Mouse (Mus musculus): Measurements from ENCODE around the gene Fgfr2. TPM values are rescaled to one million over a fixed set of nuclear protein-coding genes. Genes with fewer than 3 reads are reported as not detected.

Gene Fgfr2
- polyA plus RNA-seq, 1 experiment from 2014 or later: 33.9 TPM

DNA sequence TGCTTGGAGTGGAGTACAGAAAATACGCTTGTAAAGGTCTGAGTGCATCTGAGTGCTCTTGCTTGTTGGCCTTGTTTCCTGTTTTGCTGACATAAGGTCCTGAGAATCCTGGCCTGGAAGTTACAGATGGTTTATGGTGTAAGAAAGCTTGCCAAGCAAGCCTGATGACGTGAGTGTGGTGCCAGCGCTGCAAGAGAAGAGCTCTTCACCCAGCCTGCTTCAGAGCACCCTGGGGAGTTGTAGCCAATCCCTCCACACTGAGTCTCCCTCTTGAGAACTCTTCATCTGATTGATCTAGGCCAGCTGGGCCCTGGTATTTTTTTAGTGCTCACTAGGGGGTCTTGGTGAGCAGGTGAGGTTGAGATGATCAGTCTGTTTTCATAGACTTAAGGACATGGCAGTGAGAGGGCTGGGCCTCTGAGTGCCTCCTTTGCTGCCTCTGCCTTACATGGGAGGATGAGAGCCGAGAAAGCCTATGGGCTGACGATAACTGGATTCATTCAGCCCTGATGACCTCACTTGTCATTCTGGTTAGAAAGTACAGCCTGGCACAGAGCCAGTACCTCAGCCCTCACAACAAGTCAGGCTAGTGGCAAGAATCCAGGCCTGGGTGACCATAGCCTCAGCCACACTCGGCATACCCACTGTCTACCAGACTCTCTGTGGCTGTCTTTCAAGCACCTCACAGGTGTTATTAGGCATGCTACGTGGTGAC, 228.2 kb downstream of the Fgfr2 start:
- Histone ChIP-seq H3K9me3 (no peaks in the 10 kb centered on the region), H3K27ac (no peak overlapping the region), H3K4me2 (no peak overlapping the region), H3K27me3 (no peaks in the 10 kb centered on the region), H3K4me3 (no peak overlapping the region), H3K36me3 (no peaks in the 10 kb centered on the region), H3K4me1 (replicated peaks) (no peaks in the 10 kb centered on the region), H3K9ac (no peak overlapping the region)
- no peak for ATAC-seq (ENCODE audit: low FRiP score)
- 72% methylated on average over 7 of the region's 7 CpGs for WGBS

DNA sequence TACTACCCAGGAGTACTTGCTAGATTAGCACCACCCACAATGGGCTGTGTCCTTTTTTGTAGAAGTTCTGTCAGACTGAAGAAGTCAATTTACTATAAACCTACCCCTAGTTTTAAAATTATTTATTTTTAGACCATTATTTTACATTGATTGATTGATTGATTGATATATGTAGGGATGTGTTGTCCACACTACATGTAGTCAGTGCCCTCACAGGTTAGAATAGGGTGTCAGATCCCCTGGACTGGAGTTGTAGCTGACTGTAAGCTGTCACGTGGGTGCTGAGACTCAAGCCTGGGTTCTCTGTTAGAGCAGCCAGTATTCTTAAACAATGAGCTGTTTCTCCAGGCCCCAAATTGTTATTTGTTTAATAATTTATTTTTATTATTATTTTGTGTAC, 229.8 kb downstream of the Fgfr2 start:
- Histone ChIP-seq H3K4me3 (no peak overlapping the region), H3K9me3 (no peaks in the 10 kb centered on the region), H3K4me2 (no peak overlapping the region), H3K27me3 (no peaks in the 10 kb centered on the region), H3K4me1 (replicated peaks) (no peaks in the 10 kb centered on the region), H3K27ac (no peak overlapping the region), H3K36me3 (no peaks in the 10 kb centered on the region), H3K9ac (no peak overlapping the region)
- WGBS: 88% methylated on average over 1 of the region's 1 CpGs
- ATAC-seq (ENCODE audit: low FRiP score): no peak

DNA sequence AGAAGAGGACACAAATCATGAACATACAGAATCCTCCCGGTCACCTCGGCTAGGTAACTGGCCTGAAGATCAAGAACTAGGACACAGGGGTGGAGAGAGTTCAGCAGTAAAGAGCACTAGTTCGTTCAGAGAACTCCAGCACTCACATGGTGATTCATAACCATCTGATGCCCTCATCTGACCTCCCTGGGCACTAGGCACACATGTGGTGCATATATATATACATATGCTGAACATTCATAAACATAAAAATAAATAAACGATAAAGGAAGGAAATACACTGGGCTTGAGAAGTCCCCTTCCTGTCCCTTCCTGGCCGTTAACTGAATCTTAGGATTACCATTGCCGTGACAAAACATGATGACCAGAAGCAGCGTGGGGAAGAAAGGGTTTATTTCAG, 230.3 kb downstream of the Fgfr2 start:
- WGBS: 84% methylated on average over 7 of the region's 7 CpGs
- no peak overlapping the region for H3K4me2 ChIP-seq
- ATAC-seq (ENCODE audit: low FRiP score): no peak
- H3K9me3 ChIP-seq: no peaks in the 10 kb centered on the region
- H3K36me3 ChIP-seq: no peaks in the 10 kb centered on the region
- H3K27me3 ChIP-seq: no peaks in the 10 kb centered on the region
- H3K4me1 ChIP-seq (replicated peaks): no peaks in the 10 kb centered on the region
- no peak overlapping the region for H3K27ac ChIP-seq
- H3K9ac ChIP-seq: no peak overlapping the region
- no peak overlapping the region for H3K4me3 ChIP-seq

DNA sequence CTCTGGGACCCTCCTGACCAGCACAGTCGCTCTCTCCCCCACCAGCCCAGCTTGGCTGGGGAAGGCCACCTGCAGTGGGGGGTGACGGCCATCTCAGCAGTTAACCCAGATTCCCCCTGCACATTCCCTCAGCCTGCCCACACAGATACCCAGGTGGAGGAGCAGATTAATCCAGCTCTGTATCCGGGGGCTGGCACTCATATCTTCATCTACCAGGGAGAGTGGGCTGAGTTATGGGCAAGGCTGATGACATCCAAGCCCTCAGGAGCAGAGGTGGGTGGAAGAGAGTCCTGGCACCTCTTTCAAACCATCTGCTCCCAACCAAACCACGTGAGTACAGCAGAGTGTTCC, 230.9 kb downstream of the Fgfr2 start:
- Histone ChIP-seq H3K4me1 (replicated peaks) (no peaks in the 10 kb centered on the region), H3K4me2 (no peak overlapping the region), H3K36me3 (no peaks in the 10 kb centered on the region), H3K9ac (no peak overlapping the region), H3K27ac (no peak overlapping the region), H3K4me3 (no peak overlapping the region), H3K27me3 (no peaks in the 10 kb centered on the region), H3K9me3 (no peaks in the 10 kb centered on the region)
- ATAC-seq (ENCODE audit: low FRiP score): no peak
- 57% methylated on average over 4 of the region's 4 CpGs for WGBS

DNA sequence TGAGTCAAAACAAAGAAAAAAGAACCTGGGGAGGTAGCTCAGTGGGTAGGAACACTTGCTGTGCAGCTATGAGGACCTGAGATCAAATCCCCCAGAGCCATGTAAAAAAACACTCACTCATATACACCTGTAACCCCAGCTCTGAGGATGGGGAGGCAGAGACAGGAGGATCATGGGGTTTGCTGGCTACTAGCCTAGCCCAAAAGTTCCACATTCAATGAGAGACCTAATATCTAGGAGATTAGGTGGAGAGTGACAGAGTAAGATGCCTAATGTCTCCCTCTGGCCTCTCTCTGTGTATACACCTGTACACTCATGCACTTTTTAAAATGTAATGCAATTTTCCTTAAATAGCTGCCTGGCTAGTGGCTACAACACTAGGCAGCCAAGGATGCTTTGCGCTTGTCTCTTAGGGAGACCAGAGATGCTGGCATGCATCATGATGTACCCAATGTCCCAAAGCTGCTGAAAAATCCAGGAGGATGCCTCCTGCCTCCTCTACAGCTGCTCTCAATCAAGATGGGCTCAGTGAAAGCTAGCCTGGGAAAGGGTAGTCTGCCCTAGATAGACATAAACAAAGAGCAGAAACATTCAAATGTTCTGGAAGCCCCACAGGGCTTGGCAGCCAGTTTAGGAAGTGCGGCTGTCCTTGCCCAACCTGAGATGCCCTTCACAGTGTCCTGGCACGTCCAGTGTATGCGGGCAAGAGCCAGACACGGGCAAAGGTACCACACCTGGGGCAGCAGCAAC, 231.4 kb downstream of the Fgfr2 start:
- H3K27ac ChIP-seq: no peak overlapping the region
- H3K36me3 ChIP-seq: no peaks in the 10 kb centered on the region
- no peak overlapping the region for H3K4me3 ChIP-seq
- H3K4me1 ChIP-seq (replicated peaks): no peaks in the 10 kb centered on the region
- WGBS: 75% methylated on average over 5 of the region's 5 CpGs
- no peaks in the 10 kb centered on the region for H3K27me3 ChIP-seq
- no peak overlapping the region for H3K9ac ChIP-seq
- ATAC-seq (ENCODE audit: low FRiP score): no peak
- H3K4me2 ChIP-seq: no peak overlapping the region
- H3K9me3 ChIP-seq: no peaks in the 10 kb centered on the region

DNA sequence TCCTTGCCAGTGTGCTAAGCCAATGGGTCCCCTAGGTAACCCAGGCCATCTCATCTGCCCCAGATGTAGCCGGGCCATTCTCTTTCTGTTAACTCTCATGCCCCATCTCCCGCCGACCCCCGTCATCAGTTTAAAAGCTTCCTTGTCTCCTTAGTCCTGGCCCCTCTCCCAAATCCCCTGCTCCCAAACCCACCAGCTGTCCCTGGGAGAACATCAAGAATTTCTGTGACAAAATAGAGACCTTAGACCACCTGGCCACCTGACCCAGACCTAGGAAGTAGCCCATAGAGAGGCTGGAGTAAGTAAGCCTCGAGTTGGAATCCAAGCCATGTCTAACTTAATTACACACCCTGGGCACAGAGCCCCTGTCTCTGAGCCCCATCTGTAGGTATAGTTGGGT, 232.9 kb downstream of the Fgfr2 start:
- 89% methylated on average over 5 of the region's 5 CpGs for WGBS
- Histone ChIP-seq H3K4me2 (no peak overlapping the region), H3K4me1 (replicated peaks) (no peaks in the 10 kb centered on the region), H3K9ac (no peak overlapping the region), H3K9me3 (no peaks in the 10 kb centered on the region), H3K27ac (no peak overlapping the region), H3K27me3 (no peaks in the 10 kb centered on the region), H3K36me3 (peaks cover 5% of the 10 kb centered on the region), H3K4me3 (no peak overlapping the region)
- ATAC-seq (ENCODE audit: low FRiP score): no peak

DNA sequence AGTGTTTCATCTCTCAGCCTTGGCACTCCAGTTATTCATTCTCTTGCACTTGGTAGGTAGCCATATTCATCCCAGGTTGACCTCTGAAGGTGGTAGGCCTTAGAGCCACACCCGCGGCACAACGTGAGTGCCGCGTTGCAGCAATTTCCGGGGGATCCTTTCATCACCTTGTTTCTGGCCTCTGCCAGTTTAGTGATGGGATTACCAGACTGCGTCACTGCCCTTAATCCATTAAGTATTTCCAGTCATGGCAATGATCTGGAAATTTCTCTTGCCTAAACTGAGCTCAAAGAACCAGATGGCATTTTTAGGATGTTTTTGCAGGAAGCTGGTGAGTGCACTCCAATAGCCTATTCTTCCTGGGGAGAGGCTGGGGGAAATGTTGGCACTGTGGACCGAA, 233.5 kb downstream of the Fgfr2 start:
- H3K36me3 ChIP-seq: peaks cover 10% of the 10 kb centered on the region
- H3K9me3 ChIP-seq: no peaks in the 10 kb centered on the region
- no peak overlapping the region for H3K27ac ChIP-seq
- no peaks in the 10 kb centered on the region for H3K4me1 ChIP-seq (replicated peaks)
- no peak for ATAC-seq (ENCODE audit: low FRiP score)
- H3K9ac ChIP-seq: no peak overlapping the region
- no peak overlapping the region for H3K4me3 ChIP-seq
- 94% methylated on average over 8 of the region's 8 CpGs for WGBS
- no peak overlapping the region for H3K4me2 ChIP-seq
- no peaks in the 10 kb centered on the region for H3K27me3 ChIP-seq

DNA sequence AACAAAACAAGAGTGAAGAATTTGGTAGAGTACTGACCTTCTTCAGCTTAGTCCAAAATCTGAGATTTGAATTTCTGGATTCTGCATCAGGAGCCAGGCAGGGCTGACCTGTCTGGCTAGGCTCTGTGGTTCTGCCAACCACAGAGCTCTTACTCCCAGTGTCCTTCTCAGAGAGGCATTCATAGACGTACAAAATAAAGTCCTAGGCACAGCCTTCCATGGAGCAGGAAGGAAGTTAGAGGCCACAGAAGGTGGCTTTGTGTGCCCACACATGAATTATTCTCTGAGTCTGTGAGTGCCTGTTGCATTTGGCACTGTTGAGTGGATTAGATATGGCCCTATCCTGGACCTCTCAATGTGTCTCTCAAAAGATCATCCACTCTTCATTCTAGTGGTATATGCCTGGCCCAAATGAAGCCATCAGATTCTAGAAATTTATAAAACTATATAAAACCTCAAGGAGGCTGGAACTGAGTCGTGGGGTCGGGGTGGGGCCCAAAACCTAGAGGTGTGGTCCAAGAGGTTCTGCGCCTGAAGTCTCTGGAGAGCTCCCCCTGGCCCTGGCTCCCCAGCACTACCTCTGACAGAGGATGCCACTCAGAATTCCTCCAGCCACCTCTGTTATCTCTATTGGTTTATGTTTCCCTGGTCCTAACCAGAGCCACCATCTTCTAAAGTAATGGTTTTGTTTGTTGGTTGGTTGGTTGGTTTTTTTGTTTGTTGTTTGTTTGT, 234.5 kb downstream of the Fgfr2 start:
- ATAC-seq (ENCODE audit: low FRiP score): no peak
- H3K4me3 ChIP-seq: no peak overlapping the region
- no peak overlapping the region for H3K27ac ChIP-seq
- H3K4me1 ChIP-seq (replicated peaks): no peaks in the 10 kb centered on the region
- no peaks in the 10 kb centered on the region for H3K9me3 ChIP-seq
- H3K27me3 ChIP-seq: no peaks in the 10 kb centered on the region
- peaks cover 20% of the 10 kb centered on the region for H3K36me3 ChIP-seq
- H3K9ac ChIP-seq: no peak overlapping the region
- H3K4me2 ChIP-seq: no peak overlapping the region
- 70% methylated on average over 4 of the region's 4 CpGs for WGBS

DNA sequence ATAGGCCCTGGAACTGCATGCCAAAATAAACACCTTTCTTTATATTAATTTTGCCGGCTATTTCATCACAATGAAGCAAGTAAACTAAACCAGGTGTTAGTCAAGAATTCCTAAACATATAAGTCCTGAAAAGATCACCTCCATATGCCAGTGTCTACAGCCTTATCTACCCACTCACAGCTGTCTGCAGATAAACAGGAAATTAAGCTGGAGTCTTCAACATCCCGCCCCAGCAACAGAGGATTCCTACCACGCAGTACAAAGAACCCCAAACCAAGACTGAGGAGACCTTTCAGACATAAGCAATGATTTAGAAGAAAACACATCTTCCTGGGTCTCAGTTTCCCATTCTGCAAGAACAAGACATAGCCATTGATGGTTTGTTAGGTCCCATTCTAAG, 235.1 kb downstream of the Fgfr2 start:
- no peak overlapping the region for H3K27ac ChIP-seq
- H3K36me3 ChIP-seq: peaks cover 26% of the 10 kb centered on the region
- H3K4me3 ChIP-seq: no peak overlapping the region
- H3K9ac ChIP-seq: no peak overlapping the region
- H3K4me1 ChIP-seq (replicated peaks): no peaks in the 10 kb centered on the region
- H3K27me3 ChIP-seq: no peaks in the 10 kb centered on the region
- no peak overlapping the region for H3K4me2 ChIP-seq
- ATAC-seq (ENCODE audit: low FRiP score): no peak
- 87% methylated on average over 3 of the region's 3 CpGs for WGBS
- no peaks in the 10 kb centered on the region for H3K9me3 ChIP-seq

DNA sequence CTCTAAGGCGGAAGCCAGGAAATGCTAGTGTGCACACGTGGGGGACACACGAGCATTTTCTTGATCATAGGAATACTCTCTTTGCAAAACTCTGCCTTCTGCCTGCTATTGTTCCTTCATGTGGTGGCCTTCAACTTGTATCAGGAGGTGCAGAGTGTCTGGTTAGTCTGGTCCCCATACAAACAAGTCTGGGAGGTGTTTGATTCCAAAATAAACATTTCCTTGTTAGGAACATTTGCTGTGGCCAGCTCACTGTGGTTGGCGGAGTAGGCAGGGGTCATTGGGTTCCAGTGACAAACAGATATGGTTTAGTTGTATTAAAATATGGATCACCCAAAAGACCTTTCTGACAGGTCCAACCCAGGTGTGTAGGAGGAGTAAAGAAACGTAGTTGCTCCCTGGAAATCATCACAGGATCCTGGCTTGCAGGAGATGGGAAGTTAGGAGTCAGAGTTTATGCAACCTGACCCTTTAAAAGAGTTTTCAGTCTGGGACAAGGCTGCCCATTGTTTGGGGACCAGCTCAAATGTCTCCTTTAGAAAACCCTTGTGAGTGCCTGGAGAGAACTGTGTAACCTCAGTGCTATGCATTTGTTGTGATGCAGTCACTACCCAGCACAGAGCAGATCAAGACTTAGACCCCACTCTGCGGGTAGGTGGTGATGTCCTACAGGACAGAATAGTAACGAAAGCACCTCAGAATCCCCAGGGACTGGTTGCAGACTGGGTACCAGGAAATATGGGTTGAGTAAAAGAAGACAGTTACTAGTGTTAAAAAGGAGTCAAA, 235.9 kb downstream of the Fgfr2 start:
- H3K27ac ChIP-seq: no peak overlapping the region
- H3K36me3 ChIP-seq: peaks cover 35% of the 10 kb centered on the region
- no peak overlapping the region for H3K4me3 ChIP-seq
- H3K9me3 ChIP-seq: no peaks in the 10 kb centered on the region
- H3K27me3 ChIP-seq: no peaks in the 10 kb centered on the region
- WGBS: 73% methylated on average over 7 of the region's 7 CpGs
- H3K4me1 ChIP-seq (replicated peaks): no peaks in the 10 kb centered on the region
- no peak for ATAC-seq (ENCODE audit: low FRiP score)
- no peak overlapping the region for H3K9ac ChIP-seq
- H3K4me2 ChIP-seq: no peak overlapping the region

DNA sequence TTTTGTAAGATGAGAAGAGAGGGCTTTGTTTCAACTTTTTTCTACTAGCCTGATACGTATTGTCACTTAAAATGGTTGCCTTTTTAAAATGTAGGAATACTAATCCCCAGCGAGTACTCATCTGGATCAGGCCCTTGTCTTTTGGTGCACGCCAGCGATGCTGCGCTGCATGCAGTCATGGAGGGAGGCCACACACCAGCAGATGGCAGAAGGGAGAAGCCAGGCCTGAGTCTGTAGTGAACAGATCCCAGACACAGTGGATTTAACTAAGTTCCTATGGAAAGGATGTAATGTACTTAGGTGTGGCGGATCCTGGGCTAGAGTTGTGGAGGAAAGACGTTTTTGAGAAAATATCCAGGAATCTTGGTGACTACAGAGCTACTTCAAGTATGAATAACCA, 239.1 kb downstream of the Fgfr2 start:
- Histone ChIP-seq H3K4me1 (replicated peaks) (no peaks in the 10 kb centered on the region), H3K36me3 (peaks cover 65% of the 10 kb centered on the region), H3K4me2 (no peak overlapping the region), H3K27ac (no peak overlapping the region), H3K4me3 (no peak overlapping the region), H3K27me3 (no peaks in the 10 kb centered on the region), H3K9ac (no peak overlapping the region), H3K9me3 (no peaks in the 10 kb centered on the region)
- 91% methylated on average over 7 of the region's 7 CpGs for WGBS
- no peak for ATAC-seq (ENCODE audit: low FRiP score)

DNA sequence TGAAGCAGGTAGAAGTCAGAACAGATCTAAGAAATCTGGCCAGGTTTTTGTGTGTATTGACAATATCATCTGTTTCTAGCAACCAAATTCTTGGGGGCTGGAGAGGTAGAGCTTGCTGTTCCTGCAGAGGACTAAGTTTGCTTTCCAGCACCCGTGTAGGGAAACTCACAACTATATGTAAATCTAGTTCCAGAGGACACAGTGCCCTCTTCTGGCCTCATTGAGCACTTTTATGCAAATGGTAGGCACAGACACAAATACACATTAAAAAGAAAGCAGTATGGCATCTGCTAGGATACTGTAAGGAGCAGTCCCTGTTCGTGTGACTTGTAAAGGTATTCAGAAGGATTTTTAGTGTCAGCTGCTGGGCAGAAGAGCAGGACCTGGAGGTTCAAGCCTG, 240.8 kb downstream of the Fgfr2 start:
- Histone ChIP-seq H3K27me3 (no peaks in the 10 kb centered on the region), H3K9me3 (no peaks in the 10 kb centered on the region), H3K4me3 (no peak overlapping the region), H3K9ac (no peak overlapping the region), H3K4me1 (replicated peaks) (no peaks in the 10 kb centered on the region), H3K27ac (no peak overlapping the region), H3K36me3 (peaks cover 79% of the 10 kb centered on the region), H3K4me2 (no peak overlapping the region)
- ATAC-seq (ENCODE audit: low FRiP score): no peak
- 78% methylated on average over 2 of the region's 2 CpGs for WGBS
